Mouse (Mus musculus): ENCODE measurements around the gene Slpi.
"Not testable (repeated sequence)": the region's sequence is repeated elsewhere in the genome, so short reads cannot be mapped to it uniquely, and the experiment has no call there.

DNA sequence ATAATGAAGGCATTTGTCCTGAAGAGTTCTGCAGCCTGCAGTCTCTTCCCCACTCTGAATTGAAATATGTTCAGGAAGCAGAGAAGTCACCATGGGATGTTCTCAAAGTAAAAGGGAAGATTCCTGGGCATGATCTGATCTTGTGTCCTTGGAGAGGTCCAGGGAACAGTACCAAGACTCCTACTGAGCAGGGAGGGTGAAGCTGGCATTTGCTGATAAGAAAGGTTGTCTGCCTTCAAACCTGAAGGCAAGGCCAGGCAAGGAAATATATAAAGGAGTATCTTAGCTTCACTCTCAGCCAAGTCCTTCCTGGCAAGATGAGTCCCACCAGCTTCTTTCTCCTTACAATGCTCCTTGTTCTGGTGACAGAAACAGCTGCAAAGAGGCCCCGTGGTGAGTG lies 72.4 kb downstream of the Slpi start, which contains the start of gene Svs6:
- not testable (repeated sequence) for TF ChIP-seq CTCF (IDR thresholded peaks at IDR 0.05; ENCODE audit: low read depth, low read length); POLR2A (IDR thresholded peaks at IDR 0.05; ENCODE audit: borderline replicate concordance, low read depth, low read length)
